Mouse (Mus musculus): ENCODE data around the gene Slc37a1.

Slc37a1 gene

GRCm38 (mm10) chr17:31400294-31400693 lies 113.7 kb downstream of the Slc37a1 start:
- no peak for DNase-seq (ENCODE audit: low read depth, low spot score)

All from WW6 (cell line).